Mouse (Mus musculus) embryo, embryonic 10 days (tissue): ENCODE results near the gene Atp2b4.
A peak's percentile ranks its signal among the peaks of the same experiment; 100 is the strongest.

Experiments
- DNase-seq: peaks from one replicate; pipeline ENCODE4 v3.0.0-alpha.2; 2015; ENCODE audit warnings: low spot score

Gene Atp2b4

GRCm38 (mm10) chr1:133800948-133801393 lies at the start of gene Atp2b4:
Gene Atp2b4, minus strand, starts transcription at chr1:133801041.
- peak; percentile 93 for DNase-seq

DNA sequence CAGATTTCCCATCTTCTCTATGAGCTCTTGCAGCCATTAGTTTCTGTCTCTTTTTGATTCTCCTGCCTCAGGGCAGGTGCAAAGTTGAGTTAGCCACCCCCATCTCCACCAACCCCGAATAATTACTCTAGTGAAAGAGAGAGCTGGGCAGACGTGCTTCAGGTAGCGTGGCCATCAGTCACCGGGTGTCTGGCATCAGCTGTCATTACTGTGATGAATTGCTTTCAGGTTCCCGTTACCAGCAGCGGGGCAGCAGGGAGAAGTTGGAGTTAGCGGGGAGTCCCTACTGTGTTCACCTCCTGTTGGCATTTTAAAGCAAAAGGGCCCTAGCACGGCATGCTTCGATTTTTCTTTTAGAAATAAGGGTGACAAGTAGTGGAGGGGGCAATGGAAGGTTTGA lies 43.9 kb upstream of the Atp2b4 start:
- no peak for DNase-seq

GRCm38 (mm10) chr1:133843900-133844299 lies 43.1 kb upstream of the Atp2b4 start:
- DNase-seq = no peak

DNA sequence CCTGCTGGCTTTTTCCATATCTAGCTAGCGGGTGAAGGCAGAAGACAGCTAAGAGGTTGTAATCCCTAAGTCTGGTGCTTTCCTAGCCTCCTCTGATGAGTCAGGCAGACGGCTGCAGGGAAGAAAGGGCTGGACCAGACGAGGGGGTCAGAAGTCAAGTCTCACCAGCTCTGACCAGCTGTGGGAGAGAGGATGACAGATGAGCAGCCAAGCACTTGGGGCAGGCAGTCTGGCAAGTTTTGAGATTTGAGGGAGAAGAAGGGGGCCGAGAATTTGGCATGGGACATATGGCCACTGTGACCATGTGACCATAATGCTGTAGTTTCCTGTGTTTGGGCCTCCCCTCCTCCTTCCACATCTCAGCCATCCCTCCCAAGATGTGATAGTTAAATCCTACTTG lies 42.5 kb upstream of the Atp2b4 start:
- peak; percentile 78 for DNase-seq

GRCm38 (mm10) chr1:133842074-133842725 lies 41.4 kb upstream of the Atp2b4 start:
- DNase-seq = no peak

GRCm38 (mm10) chr1:133841171-133841926 lies 40.5 kb upstream of the Atp2b4 start:
- DNase-seq = peak; percentile 44

- no peak for DNase-seq
These were observed 39.7 kb upstream of the Atp2b4 start for GRCm38 (mm10) chr1:133840530-133840929.

- no peak for DNase-seq
These were observed 33.5 kb upstream of the Atp2b4 start for GRCm38 (mm10) chr1:133834309-133834708.

GRCm38 (mm10) chr1:133832781-133833180 lies 31.9 kb upstream of the Atp2b4 start:
- no peak for DNase-seq

DNA sequence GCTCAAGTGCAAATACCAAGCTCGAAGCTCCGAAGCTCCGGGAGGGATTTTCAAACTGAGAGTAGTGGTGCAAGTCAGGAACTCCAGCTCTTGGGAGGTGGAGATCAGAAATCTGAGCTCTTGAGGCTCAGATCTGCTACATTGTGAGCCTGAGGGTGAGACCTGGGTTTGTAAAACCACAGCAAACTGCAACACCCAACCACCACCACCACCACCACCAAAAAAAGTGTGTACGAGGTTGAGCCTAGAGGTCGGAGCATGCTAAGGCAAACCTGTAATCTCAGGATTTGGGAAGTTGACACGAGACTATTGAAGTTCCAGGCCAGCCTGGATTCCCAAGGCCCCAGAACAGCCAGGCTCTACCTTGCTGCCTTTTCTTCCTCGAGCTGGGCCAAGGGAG lies 25.4 kb upstream of the Atp2b4 start:
- DNase-seq = no peak

DNA sequence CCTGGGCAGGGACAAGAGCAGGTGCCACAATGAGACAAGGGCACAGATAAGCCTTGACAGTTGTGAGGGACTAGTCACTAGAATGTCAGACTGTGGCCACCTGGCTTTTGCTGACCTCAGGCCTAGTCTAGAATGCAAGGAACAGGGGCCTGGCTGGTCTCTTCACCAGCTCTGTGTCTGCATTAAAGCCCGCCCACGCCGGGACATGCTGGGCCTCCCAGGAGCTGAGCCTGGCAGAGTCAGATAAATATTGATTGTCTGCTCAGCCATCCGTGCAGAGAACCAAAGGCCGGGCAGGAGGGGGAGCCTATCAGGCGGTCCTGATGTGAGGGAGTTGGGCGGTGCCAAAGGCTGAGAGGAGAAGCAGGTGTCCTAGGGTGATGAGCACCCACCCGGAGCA lies 24.7 kb upstream of the Atp2b4 start:
- peak; percentile 75 for DNase-seq

GRCm38 (mm10) chr1:133825140-133825539 lies 24.3 kb upstream of the Atp2b4 start:
- no peak for DNase-seq

DNA sequence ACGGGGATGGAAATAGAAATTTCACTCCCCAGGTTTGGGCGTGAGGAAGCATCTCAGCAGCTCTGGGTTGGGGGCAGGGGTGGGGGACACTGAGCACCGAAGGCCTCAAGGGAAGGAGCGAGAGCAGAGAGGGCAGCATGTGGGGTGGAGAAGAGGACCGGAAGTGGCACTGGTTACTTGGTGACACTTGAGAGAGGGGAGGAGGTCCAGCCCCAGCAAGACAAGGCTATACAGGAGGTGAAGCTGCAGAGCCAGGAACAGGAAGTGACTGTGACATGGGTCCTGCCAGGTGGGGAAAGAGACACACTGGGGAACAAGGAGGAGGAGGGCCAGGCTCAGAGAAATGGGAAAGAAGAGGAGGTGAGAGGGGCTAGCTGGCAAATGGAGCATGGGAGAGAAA lies 20.3 kb upstream of the Atp2b4 start:
- DNase-seq = no peak

DNA sequence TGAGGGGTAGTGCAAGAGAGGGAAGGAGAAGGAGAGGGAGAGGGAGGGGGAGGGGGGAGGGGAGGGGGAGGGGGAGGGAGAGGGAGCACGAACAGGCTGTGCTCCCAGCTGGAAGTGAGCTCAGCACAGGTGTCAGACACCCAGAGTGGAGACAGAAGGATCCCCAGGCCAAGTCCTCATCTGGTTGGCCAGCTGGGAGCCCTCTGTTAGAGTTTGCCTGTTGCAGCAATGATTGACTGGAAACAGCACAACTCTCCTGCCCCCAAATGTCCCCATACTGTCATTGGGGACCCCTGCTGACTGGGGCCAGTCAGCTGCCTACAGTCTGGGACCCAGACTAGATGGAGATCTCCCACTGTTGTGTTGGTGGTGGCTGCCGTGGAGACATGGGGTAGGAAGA lies 19.3 kb upstream of the Atp2b4 start:
- no peak for DNase-seq

- no peak for DNase-seq
These were observed 17.7 kb upstream of the Atp2b4 start for GRCm38 (mm10) chr1:133818531-133818930.

- no peak for DNase-seq
These were observed 15.1 kb upstream of the Atp2b4 start for GRCm38 (mm10) chr1:133815747-133816491.

GRCm38 (mm10) chr1:133809376-133809775 lies 8.5 kb upstream of the Atp2b4 start:
- no peak for DNase-seq

DNA sequence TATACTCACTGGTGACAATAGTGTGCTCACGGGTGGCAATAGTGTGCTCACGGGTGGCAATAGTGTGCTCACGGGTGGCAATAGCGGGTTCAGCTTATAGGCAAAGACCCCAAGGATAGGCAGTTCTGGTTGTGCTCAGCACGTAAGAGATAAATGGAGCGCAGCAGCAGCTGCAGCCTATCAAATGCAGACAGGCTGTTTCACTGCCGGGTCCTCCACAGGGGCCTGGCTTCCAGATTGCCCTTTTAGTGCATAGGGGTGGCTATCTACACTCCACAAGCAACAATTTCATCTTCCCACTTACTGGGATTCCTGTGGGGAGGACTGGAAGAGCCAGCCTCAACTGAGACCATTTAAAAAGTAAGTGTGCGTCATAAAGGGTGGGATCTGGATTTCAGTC lies 7.2 kb upstream of the Atp2b4 start:
- DNase-seq = no peak

DNA sequence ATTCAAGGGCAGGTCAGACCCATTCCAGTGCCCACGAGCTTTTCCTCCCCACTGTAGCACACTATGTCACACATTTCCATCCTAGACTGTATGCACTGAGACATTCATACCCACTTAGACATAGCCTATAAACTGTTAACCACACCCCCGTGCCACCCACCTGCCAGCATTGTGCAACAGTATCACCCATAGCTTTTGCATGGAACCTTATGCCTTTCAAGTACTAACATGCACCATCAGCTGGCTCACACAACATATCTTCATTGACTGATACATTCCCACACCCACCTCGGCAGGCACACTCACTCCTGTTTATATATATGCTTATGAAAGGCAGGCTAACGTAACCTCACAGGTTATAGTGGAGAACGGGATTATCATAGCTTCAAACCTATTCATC lies 902 bp upstream of the Atp2b4 start:
- DNase-seq = no peak

DNA sequence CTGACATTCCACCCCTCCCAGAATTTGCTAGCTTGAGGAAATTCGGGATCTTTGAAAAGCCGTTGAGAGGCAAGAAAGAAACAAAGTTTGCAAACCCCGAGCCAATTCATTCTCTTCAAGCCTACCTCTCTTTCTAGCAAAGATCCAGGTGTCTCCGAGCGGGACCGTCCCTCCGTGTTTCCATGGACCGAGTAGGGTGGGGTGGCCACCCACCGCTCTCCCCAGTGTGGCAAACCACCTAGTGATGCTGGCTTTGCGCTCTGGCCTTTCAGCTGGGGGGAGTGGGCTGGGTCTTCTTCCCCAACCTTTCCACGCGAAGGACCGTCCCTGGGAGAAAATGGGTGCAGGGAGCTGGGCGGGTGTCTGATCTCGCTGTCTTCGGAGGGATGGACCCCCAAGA lies 329 bp downstream of the Atp2b4 start:
- DNase-seq = no peak

DNA sequence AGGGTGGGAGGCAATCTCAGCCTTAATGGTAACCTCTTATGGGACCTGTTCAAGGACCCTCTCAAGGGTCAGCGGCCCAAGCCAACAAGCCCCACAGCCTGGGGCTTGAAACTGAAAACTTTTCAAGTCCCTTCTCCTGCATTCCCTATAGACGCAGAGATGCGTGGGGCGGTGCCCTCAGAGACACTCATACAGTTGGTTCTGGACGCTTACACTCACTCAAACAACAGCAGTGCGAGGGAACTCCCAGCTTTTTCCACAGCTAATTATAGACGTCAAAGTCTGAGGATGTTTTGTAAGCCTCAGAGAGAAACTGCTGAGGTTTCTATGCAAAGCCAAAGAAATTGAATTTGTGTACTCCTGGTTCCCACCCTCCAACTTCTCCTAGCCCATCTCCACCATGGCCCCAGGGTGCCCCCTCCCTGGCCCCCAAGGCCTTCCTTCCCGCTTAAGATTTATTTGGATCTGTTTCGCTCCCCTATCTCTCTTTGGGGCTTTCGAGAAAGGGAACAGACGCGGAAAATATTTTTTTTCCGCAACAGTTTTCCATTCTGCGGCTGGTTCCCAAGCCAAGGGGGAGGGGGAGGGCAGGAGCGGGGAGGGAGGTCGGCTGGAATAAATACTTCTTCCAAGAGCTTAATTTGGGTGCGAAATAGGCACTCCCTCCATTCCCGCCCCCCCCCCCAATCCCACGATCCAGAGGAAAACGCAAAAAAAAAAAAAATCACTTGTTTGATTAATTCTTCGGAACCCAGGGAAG lies 975 bp downstream of the Atp2b4 start:
- DNase-seq = no peak

- no peak for DNase-seq
These were observed 1.9 kb downstream of the Atp2b4 start for GRCm38 (mm10) chr1:133798821-133799415.
